Mouse (Mus musculus): ENCODE data around the gene Slc22a18.

Slc22a18 gene

DNA sequence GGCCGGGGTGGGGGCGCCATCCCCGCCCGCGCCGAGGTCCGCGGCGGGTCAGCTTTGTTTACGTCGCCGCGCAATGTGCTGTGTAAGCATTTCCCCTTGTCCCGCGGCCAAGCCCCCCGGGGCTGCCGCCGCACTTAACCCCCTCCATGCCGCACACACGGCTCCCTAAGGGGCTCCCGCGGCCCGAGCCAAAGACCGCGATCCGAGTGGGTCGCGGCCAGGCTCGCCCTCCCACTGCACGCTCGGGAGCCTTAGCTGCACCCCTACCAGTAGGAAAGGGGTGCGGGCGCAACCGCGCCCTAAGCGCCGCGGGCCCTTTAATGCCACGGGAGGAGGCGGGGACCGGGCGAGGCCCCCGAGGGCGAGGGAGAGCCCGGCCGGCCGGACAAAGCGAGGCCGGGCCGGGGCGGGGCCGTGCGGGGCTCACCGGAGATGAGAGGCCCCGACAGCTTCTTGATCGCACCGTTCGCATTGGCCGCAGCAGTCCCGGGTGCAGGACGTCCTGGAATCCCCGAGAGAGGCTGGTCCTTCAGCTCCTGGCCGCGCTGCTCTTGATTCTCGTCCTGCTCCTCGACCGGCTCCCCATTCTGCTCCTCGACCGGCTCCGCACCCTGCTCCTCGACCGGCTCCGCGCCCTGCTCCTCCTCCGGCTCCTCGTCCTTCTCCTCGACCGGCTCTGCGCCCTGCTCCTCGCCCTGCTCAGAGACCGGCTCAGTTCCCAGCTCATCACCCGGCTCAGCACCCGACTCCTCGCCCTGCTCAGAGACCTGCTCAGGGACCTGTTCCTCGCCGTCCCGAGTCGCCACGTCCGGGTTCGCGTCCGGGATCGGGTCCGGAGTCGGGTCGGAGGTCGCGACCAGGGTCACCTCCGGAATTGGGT, 14.0 kb upstream of the Slc22a18 start:
- Histone ChIP-seq H3K27me3 (ENCODE audit: control insufficient read depth, insufficient read depth, low read length, poor library complexity, severe bottlenecking) (no peaks in the 10 kb centered on the region), H3K36me3 (ENCODE audit: control insufficient read depth, insufficient read depth, low read length, poor library complexity, severe bottlenecking) (no peaks in the 10 kb centered on the region)
- DNase-seq (ENCODE audit: low read depth, low spot score) = no peak

DNA sequence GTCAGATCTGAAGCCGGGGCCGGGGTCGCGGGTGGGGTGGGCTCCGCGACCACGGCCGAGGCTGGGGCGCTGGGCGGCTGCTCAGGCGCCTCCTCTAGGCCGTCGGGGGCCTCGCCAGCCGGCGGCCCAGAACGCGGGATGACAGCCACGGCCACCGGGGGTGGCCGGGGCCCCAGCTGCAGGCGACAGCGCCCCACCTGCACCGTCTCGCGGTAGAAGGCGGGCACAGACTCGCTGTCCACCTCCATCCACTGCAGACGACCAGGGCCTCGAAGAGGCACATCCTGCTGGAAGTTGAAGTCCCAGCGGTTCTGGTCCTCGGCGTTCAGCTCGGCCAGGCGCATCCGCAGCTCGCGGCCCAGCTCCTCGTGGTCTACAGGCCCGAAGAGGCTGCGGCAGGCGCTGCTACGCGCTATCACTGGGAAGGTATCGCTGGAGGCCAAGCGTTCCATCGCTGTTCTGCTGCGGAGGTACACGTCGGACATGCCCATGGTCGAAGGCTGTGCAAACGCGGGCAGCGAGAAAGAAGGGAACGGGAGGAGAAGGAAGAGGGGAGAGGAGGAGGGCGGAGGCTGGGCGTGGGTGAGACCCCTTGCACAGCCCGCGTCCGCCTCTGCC, 13.2 kb upstream of the Slc22a18 start:
- no peaks in the 10 kb centered on the region for H3K36me3 ChIP-seq (ENCODE audit: control insufficient read depth, insufficient read depth, low read length, poor library complexity, severe bottlenecking)
- no peaks in the 10 kb centered on the region for H3K27me3 ChIP-seq (ENCODE audit: control insufficient read depth, insufficient read depth, low read length, poor library complexity, severe bottlenecking)
- no peak for DNase-seq (ENCODE audit: low read depth, low spot score)

DNA sequence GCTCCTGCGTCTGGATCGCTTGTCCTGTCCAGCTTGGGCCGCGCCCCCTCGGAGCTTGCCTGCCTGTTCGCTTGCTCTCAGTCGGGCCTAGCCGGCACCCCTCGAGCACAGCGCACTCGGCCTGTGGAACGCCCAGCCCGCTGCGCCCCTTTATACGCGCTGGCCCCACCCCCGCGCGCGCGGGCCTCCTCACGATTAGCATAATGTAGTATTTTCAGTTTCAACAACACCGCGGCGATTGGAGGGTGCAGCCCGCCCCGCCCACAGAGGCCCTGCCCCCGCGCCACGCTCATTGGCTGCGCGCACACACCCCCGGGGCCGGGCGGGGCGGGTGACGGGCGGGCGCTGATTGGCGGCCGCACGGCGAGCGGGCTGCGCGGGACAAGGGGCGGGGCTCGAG, 12.7 kb upstream of the Slc22a18 start, which contains the start of gene Cdkn1c:
Gene Cdkn1c, minus strand, starts transcription at position 177 of the 400 bp plus-strand sequence.
- Histone ChIP-seq H3K36me3 (ENCODE audit: control insufficient read depth, insufficient read depth, low read length, poor library complexity, severe bottlenecking) (no peaks in the 10 kb centered on the region), H3K27me3 (ENCODE audit: control insufficient read depth, insufficient read depth, low read length, poor library complexity, severe bottlenecking) (no peaks in the 10 kb centered on the region)
- peak; percentile 87 for DNase-seq (ENCODE audit: low read depth, low spot score)

DNA sequence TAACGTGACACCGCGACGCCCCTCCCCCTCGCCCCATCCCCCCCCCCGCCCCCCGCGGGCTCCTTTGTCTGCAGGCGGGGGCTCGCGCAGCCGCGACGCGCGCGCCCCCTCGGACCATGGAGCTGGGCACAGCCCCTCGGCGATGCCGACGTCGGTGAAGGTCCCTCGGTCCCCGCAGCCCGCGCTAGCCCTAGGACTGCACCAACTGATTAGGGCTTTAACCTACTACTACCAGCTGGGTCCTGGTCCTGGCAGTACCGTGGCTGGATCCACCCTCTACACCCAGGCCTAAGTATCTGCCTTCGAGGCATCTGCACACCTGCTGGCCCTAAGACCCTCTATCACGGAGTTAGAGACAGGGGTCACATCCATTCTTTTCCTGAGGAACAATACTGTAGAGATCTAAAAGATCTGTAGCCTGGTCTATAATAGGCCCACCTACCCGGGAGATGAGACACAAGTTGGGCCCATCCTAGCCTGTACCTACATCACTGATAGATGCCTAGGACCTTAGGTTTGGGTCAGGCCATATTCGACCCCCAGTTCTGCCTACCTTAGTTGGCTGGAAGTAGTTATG, 12.2 kb upstream of the Slc22a18 start:
- no peaks in the 10 kb centered on the region for H3K27me3 ChIP-seq (ENCODE audit: control insufficient read depth, insufficient read depth, low read length, poor library complexity, severe bottlenecking)
- H3K36me3 ChIP-seq (ENCODE audit: control insufficient read depth, insufficient read depth, low read length, poor library complexity, severe bottlenecking) = no peaks in the 10 kb centered on the region
- DNase-seq (ENCODE audit: low read depth, low spot score) = no peak

DNA sequence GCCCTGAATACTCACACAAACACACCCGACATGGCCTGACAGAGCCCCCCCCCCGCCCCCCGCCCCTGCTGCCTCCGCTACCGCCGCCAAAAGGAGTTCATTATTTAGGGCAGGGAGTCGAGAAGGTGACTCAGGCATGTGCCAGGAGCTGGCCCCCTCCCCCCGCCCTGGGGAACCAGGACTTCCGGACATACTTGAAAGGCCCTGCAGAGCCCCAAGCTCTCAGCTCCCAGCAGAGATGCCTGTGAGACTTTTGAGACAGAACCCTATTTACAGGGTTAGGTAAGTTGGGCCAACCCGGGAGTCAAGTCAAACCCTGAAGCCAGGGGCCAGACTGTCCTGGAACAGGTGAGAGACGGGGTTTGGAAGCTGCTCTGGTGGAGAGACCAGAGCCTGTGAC, 11.6 kb upstream of the Slc22a18 start:
- no peaks in the 10 kb centered on the region for H3K36me3 ChIP-seq (ENCODE audit: control insufficient read depth, insufficient read depth, low read length, poor library complexity, severe bottlenecking)
- DNase-seq (ENCODE audit: low read depth, low spot score) = no peak
- H3K27me3 ChIP-seq (ENCODE audit: control insufficient read depth, insufficient read depth, low read length, poor library complexity, severe bottlenecking) = no peaks in the 10 kb centered on the region

DNA sequence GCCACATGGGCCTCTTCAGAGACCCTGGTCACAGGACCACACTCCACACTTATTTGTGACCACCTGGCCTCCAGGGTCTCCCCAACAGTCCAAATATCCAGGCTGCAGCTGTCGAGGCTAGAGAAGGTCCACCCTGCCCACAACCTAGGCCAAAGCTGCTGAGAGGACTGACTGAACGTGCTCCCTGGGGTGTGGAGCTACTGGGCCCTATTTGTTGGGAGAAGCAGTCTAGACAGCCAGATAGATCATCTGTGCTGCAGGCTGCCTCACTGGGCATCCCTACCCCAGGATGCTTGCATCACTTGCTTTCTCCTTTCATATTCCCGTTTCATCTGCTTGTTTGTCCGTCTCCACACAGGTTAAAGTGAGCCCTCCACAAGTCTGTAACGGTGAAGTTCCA, 11.0 kb upstream of the Slc22a18 start:
- Histone ChIP-seq H3K27me3 (ENCODE audit: control insufficient read depth, insufficient read depth, low read length, poor library complexity, severe bottlenecking) (no peaks in the 10 kb centered on the region), H3K36me3 (ENCODE audit: control insufficient read depth, insufficient read depth, low read length, poor library complexity, severe bottlenecking) (no peaks in the 10 kb centered on the region)
- DNase-seq (ENCODE audit: low read depth, low spot score) = no peak

DNA sequence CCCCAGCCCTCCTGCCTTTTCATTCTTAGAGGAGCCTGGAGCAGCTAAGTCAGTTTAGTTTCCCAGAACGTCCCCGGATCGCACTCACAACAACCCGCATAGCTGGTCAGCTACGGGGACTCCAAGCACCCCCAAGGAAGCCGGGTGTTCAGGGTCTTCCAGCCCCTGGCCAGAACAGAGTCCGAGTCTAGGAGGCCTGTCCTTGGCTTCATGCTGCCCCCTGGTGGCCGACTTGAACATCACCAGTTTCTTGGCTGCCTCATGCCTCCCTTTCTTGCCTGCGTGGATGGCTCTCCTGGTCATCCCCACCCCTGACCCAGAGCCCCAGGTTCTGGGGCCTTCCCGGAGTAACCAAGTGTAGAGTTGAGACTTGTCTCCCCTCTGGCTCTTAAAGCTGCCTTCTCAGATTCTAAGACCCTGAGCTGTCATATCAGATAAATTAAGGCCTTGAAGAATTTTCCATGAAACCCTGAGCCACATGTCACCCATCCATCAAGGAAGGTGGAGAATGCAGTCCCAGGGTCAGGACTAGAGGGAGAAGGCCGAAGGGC, 9.6 kb upstream of the Slc22a18 start:
- Histone ChIP-seq H3K36me3 (ENCODE audit: control insufficient read depth, insufficient read depth, low read length, poor library complexity, severe bottlenecking) (no peaks in the 10 kb centered on the region), H3K27me3 (ENCODE audit: control insufficient read depth, insufficient read depth, low read length, poor library complexity, severe bottlenecking) (no peaks in the 10 kb centered on the region)
- DNase-seq (ENCODE audit: low read depth, low spot score) = peak; percentile 77

DNA sequence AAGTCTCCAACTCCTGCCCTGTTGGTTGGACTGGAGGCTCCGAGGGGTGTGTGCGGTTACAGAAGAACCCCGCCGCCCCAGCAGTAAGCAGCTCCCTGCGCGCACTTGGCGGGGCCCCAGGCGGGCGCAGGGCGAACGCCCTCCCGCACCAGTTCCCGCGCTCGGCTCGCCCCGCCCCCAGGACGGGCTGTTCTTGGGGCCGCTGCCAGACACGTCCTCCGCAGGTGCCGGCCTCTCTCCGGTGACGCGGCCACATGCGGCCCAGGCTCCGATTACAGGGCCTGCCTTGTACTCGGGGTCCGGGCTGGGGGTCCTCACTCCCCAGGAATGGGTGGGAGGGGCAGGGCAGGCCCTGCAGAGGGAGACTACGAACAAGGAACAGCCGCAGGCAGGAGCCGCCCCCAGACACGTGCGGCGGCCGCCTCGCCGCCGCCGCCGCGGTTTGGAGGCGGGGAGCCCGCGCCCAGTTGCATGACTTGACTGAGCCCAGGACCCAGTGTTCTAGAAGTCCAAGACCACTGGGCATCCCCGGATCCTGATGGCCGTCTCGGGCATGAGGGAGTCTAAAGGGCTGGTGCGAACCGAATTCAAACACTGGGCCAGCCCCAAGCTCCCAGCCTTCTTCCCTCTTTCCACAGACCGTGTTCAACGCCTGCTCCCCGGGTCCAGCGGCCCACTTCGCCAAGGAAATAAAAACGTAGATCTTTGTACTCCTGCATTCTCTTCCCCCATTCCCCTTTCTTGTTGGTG, 8.6 kb upstream of the Slc22a18 start:
- peak; percentile 20 for DNase-seq (ENCODE audit: low read depth, low spot score)
- Histone ChIP-seq H3K27me3 (ENCODE audit: control insufficient read depth, insufficient read depth, low read length, poor library complexity, severe bottlenecking) (no peaks in the 10 kb centered on the region), H3K36me3 (ENCODE audit: control insufficient read depth, insufficient read depth, low read length, poor library complexity, severe bottlenecking) (no peaks in the 10 kb centered on the region)

DNA sequence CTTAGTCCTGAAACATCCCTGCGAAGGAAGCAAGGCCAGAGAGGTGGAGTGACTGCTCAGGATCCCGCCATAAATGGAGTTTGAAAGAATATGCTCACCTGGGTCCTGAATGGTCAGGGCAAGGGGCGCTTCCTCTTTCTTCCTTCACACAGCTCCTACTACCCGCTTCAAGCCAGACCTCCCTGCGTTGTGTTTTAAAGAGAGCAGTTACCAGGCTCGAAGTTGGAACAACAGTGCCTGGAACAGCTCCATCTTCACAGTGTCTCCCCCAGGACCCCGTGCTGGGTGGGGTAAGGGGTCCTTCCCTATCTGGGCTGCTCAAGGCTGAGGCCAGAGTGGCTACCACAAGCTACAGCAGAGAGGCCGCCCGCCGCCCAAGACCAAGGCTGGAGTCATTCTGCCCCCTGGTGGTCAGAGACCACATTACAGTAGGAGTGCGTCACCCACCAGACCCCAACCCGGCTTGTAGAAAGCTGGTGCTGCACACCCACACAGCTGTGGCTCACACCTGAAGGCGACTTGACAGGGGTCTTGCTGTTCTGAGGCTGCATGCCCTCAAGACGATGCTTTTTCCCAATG, 7.3 kb upstream of the Slc22a18 start:
- DNase-seq (ENCODE audit: low read depth, low spot score) = peak; percentile 78
- H3K27me3 ChIP-seq (ENCODE audit: control insufficient read depth, insufficient read depth, low read length, poor library complexity, severe bottlenecking) = no peaks in the 10 kb centered on the region
- no peaks in the 10 kb centered on the region for H3K36me3 ChIP-seq (ENCODE audit: control insufficient read depth, insufficient read depth, low read length, poor library complexity, severe bottlenecking)

DNA sequence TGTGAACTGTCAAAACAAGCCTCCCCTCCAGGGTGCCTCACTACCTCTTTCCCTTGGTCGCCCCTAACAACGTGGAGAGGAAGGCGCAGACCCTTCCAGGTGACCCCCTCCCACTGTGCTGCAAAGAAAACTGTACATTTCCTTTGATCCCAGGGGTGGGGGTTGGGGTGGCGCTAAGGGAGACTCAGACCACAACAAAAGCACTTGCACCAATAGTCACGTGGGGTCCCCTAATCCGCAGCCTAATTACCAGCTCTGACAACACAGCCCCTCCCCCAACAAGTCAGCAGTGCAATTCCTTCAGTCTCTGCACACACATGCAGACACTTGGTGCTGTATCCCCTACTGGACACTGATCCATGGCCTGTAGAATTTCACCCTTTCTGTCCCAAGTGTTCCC, 5.8 kb upstream of the Slc22a18 start:
- DNase-seq (ENCODE audit: low read depth, low spot score) = no peak
- H3K27me3 ChIP-seq (ENCODE audit: control insufficient read depth, insufficient read depth, low read length, poor library complexity, severe bottlenecking) = no peaks in the 10 kb centered on the region
- no peaks in the 10 kb centered on the region for H3K36me3 ChIP-seq (ENCODE audit: control insufficient read depth, insufficient read depth, low read length, poor library complexity, severe bottlenecking)

DNA sequence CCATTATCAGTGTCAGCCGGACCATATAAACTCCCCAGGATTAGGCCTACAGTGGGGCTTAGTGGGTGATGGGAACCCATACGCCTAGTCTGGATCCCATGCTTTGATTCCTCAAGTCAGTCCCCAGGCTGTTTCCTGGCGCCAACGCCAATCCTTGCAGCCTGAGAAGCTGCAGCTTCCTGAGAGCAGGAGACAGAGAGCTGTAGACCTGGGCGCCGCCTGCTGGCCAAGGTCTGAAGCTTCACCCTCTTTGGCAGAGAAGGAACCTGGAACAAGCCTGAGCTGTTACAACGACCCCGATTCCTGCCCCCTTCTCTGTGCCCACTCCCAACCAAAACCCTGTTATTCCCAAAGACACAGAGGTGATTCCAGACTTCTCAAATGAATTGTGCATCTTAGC, 3.6 kb upstream of the Slc22a18 start:
- Histone ChIP-seq H3K27me3 (ENCODE audit: control insufficient read depth, insufficient read depth, low read length, poor library complexity, severe bottlenecking) (no peaks in the 10 kb centered on the region), H3K36me3 (ENCODE audit: control insufficient read depth, insufficient read depth, low read length, poor library complexity, severe bottlenecking) (no peaks in the 10 kb centered on the region)
- peak; percentile 60 for DNase-seq (ENCODE audit: low read depth, low spot score)

DNA sequence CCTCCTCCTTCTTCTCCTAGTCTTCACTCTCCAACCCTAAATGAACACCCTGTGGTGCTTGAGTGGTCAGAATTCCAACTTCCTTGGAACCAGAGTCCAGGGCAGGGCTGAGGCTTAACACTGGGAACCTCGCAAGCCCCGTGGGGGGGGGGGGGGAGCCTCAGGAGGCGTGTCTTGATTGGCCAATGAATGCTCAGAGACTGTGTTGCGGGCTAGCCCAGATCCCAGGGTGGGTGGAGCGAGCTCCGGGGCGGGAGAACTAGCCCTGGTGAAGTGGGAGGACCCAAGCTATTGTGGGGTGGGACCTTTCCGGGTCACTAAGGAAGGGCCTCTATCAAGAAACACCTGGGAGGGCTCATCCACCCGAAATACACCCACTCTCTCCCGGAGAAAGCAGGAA, 1.3 kb downstream of the Slc22a18 start:
- no peaks in the 10 kb centered on the region for H3K27me3 ChIP-seq (ENCODE audit: control insufficient read depth, insufficient read depth, low read length, poor library complexity, severe bottlenecking)
- no peaks in the 10 kb centered on the region for H3K36me3 ChIP-seq (ENCODE audit: control insufficient read depth, insufficient read depth, low read length, poor library complexity, severe bottlenecking)
- no peak for DNase-seq (ENCODE audit: low read depth, low spot score)

DNA sequence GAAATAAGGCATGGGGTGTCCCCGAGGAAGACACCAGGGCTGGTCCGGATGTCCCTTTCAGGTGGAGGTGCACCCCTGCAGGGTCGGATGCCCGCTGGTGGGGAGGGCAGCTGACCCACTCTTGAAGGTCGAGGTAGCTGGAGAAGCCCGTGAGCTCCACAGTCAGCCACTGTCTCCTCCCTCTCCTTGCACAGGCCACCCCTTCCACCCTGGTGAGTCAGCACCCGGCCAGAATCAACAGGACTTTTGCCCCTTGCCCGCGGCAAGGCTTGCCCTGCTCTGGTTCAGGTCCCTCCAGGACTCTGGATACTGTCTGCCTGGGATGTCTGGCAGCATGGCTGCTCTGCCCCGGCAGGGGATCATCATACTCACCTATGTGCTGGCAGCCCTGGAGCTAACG, 2.3 kb downstream of the Slc22a18 start:
- no peaks in the 10 kb centered on the region for H3K36me3 ChIP-seq (ENCODE audit: control insufficient read depth, insufficient read depth, low read length, poor library complexity, severe bottlenecking)
- DNase-seq (ENCODE audit: low read depth, low spot score) = no peak

DNA sequence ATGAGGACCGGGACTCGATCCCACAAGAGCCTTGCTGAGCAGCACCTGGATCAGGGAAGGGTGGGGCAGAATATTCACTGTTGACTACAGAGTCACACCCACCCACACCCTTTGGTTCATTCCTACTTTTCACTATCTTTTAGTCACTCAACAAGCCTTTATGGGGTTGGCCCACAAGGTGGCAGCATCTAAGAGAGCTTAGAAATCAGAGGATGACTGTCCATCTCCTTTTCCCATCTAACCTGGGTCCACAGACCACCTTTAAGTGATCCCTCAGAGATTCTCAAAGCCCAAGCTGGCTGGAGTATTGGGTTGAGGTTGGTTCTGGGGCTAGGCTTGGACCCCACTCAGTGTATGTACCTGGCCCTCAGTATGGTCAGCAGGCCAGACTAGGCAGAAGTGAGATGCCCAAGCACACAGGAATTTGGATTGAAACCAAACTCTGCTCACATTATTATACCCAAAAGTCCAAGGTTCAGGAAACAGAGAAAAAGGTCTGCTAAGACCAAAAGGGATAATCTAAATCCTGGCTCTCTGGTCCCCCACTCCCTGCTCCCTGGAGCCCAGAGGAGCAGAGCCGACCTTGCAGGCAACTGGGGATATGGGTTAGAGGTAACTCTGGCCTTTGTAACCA, 3.3 kb downstream of the Slc22a18 start:
- Histone ChIP-seq H3K36me3 (ENCODE audit: control insufficient read depth, insufficient read depth, low read length, poor library complexity, severe bottlenecking) (no peaks in the 10 kb centered on the region), H3K27me3 (ENCODE audit: control insufficient read depth, insufficient read depth, low read length, poor library complexity, severe bottlenecking) (no peaks in the 10 kb centered on the region)
- no peak for DNase-seq (ENCODE audit: low read depth, low spot score)

More for the DNA sequence above, 2.3 kb downstream of the Slc22a18 start:
- H3K27me3 ChIP-seq (ENCODE audit: control insufficient read depth, insufficient read depth, low read length, poor library complexity, severe bottlenecking) = no peaks in the 10 kb centered on the region
